Mouse (Mus musculus) urinary bladder, adult 18-20 months (tissue): ENCODE measurements around the gene Cd34.
A peak's percentile ranks its signal among the peaks of the same experiment; 100 is the strongest.

Experiments
- DNase-seq, 2 experiments: peaks; one replicate each; pipeline ENCODE4 v3.0.0; 2022; ENCODE audit warnings: low spot score in 2 of 2, mixed read lengths in 2 of 2

The Cd34 gene

GRCm38 (mm10) chr1:194971980-194972379, 33.4 kb downstream of the Cd34 start:
- no peak for DNase-seq

GRCm38 (mm10) chr1:194976164-194976516, 37.5 kb downstream of the Cd34 start:
- peak; percentile 88 to 95 for DNase-seq

- peak; percentile 78 to 87 for DNase-seq
These were observed 38.1 kb downstream of the Cd34 start for GRCm38 (mm10) chr1:194976517-194977370.

- no peak for DNase-seq
These were observed 38.7 kb downstream of the Cd34 start for GRCm38 (mm10) chr1:194977371-194977761.

- no peak for DNase-seq
These were observed 39.5 kb downstream of the Cd34 start for GRCm38 (mm10) chr1:194977946-194978720.

GRCm38 (mm10) chr1:194980826-194981435, 42.3 kb downstream of the Cd34 start:
- DNase-seq: no peak

GRCm38 (mm10) chr1:194982931-194983690, 44.5 kb downstream of the Cd34 start:
- no peak for DNase-seq

- DNase-seq: no peak
These were observed 46.3 kb downstream of the Cd34 start for GRCm38 (mm10) chr1:194984914-194985313.

- DNase-seq: no peak
These were observed 47.0 kb downstream of the Cd34 start for GRCm38 (mm10) chr1:194985442-194986210.

- DNase-seq: no peak
These were observed 50.4 kb downstream of the Cd34 start for GRCm38 (mm10) chr1:194989024-194989423.

GRCm38 (mm10) chr1:194990976-194991375, 52.4 kb downstream of the Cd34 start:
- no peak for DNase-seq

GRCm38 (mm10) chr1:194991654-194992053, 53.0 kb downstream of the Cd34 start:
- no peak for DNase-seq

GRCm38 (mm10) chr1:194992589-194993317, 54.1 kb downstream of the Cd34 start:
- DNase-seq: no peak

GRCm38 (mm10) chr1:194993409-194993988, 54.9 kb downstream of the Cd34 start:
- no peak for DNase-seq

- no peak for DNase-seq
These were observed 55.6 kb downstream of the Cd34 start for GRCm38 (mm10) chr1:194994262-194994661.

- no peak for DNase-seq
These were observed 56.6 kb downstream of the Cd34 start for GRCm38 (mm10) chr1:194995196-194995595.

- DNase-seq: no peak
These were observed 59.8 kb downstream of the Cd34 start for GRCm38 (mm10) chr1:194998396-194998795.

GRCm38 (mm10) chr1:195003328-195003727, 64.7 kb downstream of the Cd34 start:
- no peak for DNase-seq

GRCm38 (mm10) chr1:195004194-195004593, 65.6 kb downstream of the Cd34 start:
- no peak for DNase-seq

- no peak for DNase-seq
These were observed 67.6 kb downstream of the Cd34 start for GRCm38 (mm10) chr1:195006267-195006666.
